Mouse (Mus musculus) midbrain, postnatal 0 days (tissue): ENCODE results near the gene Ncf1. TPM values are rescaled to one million over a fixed set of nuclear protein-coding genes. Genes with fewer than 3 reads are reported as not detected.

Experiments used
- ATAC-seq: fragments of 200-750 bp; cut with Nextera tagmentation; 2 replicates; pipeline ENCODE4 v1.8.0; 2017; ENCODE audit warnings: moderate number of reproducible peaks, mild to moderate bottlenecking, moderate TSS enrichment, moderate library complexity; ENCODE audit not compliant: low FRiP score
- DNase-seq: peaks from one replicate; pipeline ENCODE4 v3.0.0-alpha.2; 2015; ENCODE audit warnings: low spot score
- H3K27ac ChIP-seq: fragments of 300-500 bp; sonication (generic); 2 replicates; pipeline ENCODE4 v1.5.1; 2014; ENCODE audit warnings: low read depth, mild to moderate bottlenecking, low read length, mixed read lengths
- H3K27me3 ChIP-seq: fragments of 300-500 bp; sonication (generic); 2 replicates; pipeline ENCODE4 v1.6.1; 2014; ENCODE audit warnings: low read length, control low read depth, mixed read lengths; ENCODE audit not compliant: insufficient read depth
- H3K36me3 ChIP-seq: fragments of 300-500 bp; sonication (generic); 2 replicates; pipeline ENCODE4 v1.6.1; 2014; ENCODE audit warnings: low read length, control low read depth, mixed read lengths; ENCODE audit not compliant: insufficient read depth
- H3K4me1 ChIP-seq: fragments of 300-500 bp; sonication (generic); 2 replicates; pipeline ENCODE4 v1.6.1; 2014; ENCODE audit warnings: mild to moderate bottlenecking, control low read depth, antibody characterized with exemption, low read length, mixed read lengths; ENCODE audit not compliant: insufficient read depth
- H3K4me2 ChIP-seq: fragments of 300-500 bp; sonication (generic); 2 replicates; pipeline ENCODE4 v1.6.1; 2014; ENCODE audit warnings: low read depth, mild to moderate bottlenecking, low read length, mixed read lengths; ENCODE audit not compliant: poor library complexity, severe bottlenecking
- H3K4me3 ChIP-seq: fragments of 300-500 bp; sonication (generic); 2 replicates; pipeline ENCODE4 v1.5.1; 2014; ENCODE audit warnings: low read depth, mild to moderate bottlenecking, low read length, moderate library complexity
- H3K9ac ChIP-seq: fragments of 300-500 bp; sonication (generic); replicated peaks from 2 replicates; pipeline ENCODE4 v1.6.1; 2014; ENCODE audit warnings: mild to moderate bottlenecking, low read length, moderate library complexity, mixed read lengths; ENCODE audit not compliant: poor library complexity, severe bottlenecking
- H3K9me3 ChIP-seq: fragments of 300-500 bp; sonication (generic); 2 replicates; pipeline ENCODE4 v1.6.1; 2016; ENCODE audit warnings: low read length, control low read depth
- CTCF ChIP-seq: IDR thresholded peaks from 2 replicates; pipeline ENCODE4 v1.5.1; 2016; ENCODE audit warnings: antibody characterized with exemption, mild to moderate bottlenecking
- WGBS: fragments of 180-500 bp; shearing (Covaris S2); extraction: QIAGEN DNeasy Blood & Tissue Kit; methylation state at CpG from one replicate; pipeline ENCODE4 v1.1.7; 2014; 5-methylcytosine and 5-hydroxymethylcytosine counted together
- polyA plus RNA-seq: library from polyadenylated mRNA; unstranded; fragments of >200 nt; fragmentation: Nextera tagmentation; extraction: Ambion mirVana; gene quantifications from 2 replicates; pipeline ENCODE4 v1.2.1, GENCODE M21; 2015
- total RNA-seq: library from RNA; depleted of rRNA; stranded (reverse); fragments of >200 nt; gene quantifications from 2 replicates; pipeline ENCODE4 v1.2.3, GENCODE M21; 2014

Gene Ncf1
- total and polyA plus RNA-seq, 2 experiments from 2014 or later: 2.2 to 4.3 TPM

GRCm38 (mm10) chr5:134260001-134260636 lies 30.7 kb upstream of the Ncf1 start:
- ATAC-seq: no peak
- WGBS: 92% methylated on average over 9 of the region's 9 CpGs
- Histone ChIP-seq H3K9me3 (no peaks in the 10 kb centered on the region), H3K4me2 (no peak overlapping the region), H3K9ac (no peak overlapping the region), H3K36me3 (peaks cover 75% of the 10 kb centered on the region), H3K4me3 (no peak overlapping the region), H3K27ac (no peak overlapping the region), H3K27me3 (no peaks in the 10 kb centered on the region), H3K4me1 (no peaks in the 10 kb centered on the region)
- DNase-seq: no peak
- no peak for TF ChIP-seq CTCF

GRCm38 (mm10) chr5:134258934-134259333 lies 29.5 kb upstream of the Ncf1 start:
- Histone ChIP-seq H3K36me3 (peaks cover 75% of the 10 kb centered on the region), H3K4me3 (no peak overlapping the region), H3K9me3 (no peaks in the 10 kb centered on the region), H3K27me3 (no peaks in the 10 kb centered on the region), H3K27ac (no peak overlapping the region), H3K4me2 (no peak overlapping the region), H3K9ac (no peak overlapping the region), H3K4me1 (no peaks in the 10 kb centered on the region)
- TF ChIP-seq CTCF: no peak
- no peak for ATAC-seq
- DNase-seq: no peak
- WGBS: 96% methylated on average over 2 of the region's 2 CpGs

GRCm38 (mm10) chr5:134258395-134258794 lies 29.0 kb upstream of the Ncf1 start:
- TF ChIP-seq CTCF: no peak
- no peaks in the 10 kb centered on the region for H3K4me1 ChIP-seq
- H3K36me3 ChIP-seq: peaks cover 73% of the 10 kb centered on the region

GRCm38 (mm10) chr5:134257349-134258031 lies 28.1 kb upstream of the Ncf1 start:
- Histone ChIP-seq H3K27ac (no peak overlapping the region), H3K36me3 (peaks cover 73% of the 10 kb centered on the region), H3K4me3 (no peak overlapping the region), H3K9me3 (no peaks in the 10 kb centered on the region), H3K4me2 (no peak overlapping the region), H3K9ac (no peak overlapping the region), H3K4me1 (no peaks in the 10 kb centered on the region), H3K27me3 (no peaks in the 10 kb centered on the region)
- WGBS: 91% methylated on average over 13 of the region's 13 CpGs
- no peak for ATAC-seq
- DNase-seq: no peak
- no peak for TF ChIP-seq CTCF

More at GRCm38 (mm10) chr5:134258395-134258794, 29.0 kb upstream of the Ncf1 start:
- Histone ChIP-seq H3K27ac (no peak overlapping the region), H3K4me3 (no peak overlapping the region), H3K9ac (no peak overlapping the region), H3K4me2 (no peak overlapping the region), H3K9me3 (no peaks in the 10 kb centered on the region), H3K27me3 (no peaks in the 10 kb centered on the region)
- 81% methylated on average over 4 of the region's 4 CpGs for WGBS
- no peak for DNase-seq
- no peak for ATAC-seq

GRCm38 (mm10) chr5:134255294-134255693 lies 25.9 kb upstream of the Ncf1 start:
- ATAC-seq (no peak), DNase-seq (no peak)
- no peak overlapping the region for H3K4me2 ChIP-seq
- no peaks in the 10 kb centered on the region for H3K27me3 ChIP-seq
- WGBS: 91% methylated on average over 10 of the region's 10 CpGs
- H3K9ac ChIP-seq: no peak overlapping the region
- no peaks in the 10 kb centered on the region for H3K9me3 ChIP-seq
- no peak overlapping the region for H3K4me3 ChIP-seq
- no peak for TF ChIP-seq CTCF
- H3K36me3 ChIP-seq: peaks cover 76% of the 10 kb centered on the region
- no peaks in the 10 kb centered on the region for H3K4me1 ChIP-seq
- no peak overlapping the region for H3K27ac ChIP-seq

- peak; percentile 50 for TF ChIP-seq CTCF
- no peaks in the 10 kb centered on the region for H3K9me3 ChIP-seq
- H3K4me2 ChIP-seq: no peak overlapping the region
- no peak overlapping the region for H3K9ac ChIP-seq
- H3K36me3 ChIP-seq: peaks cover 83% of the 10 kb centered on the region
- WGBS: 72% methylated on average over 3 of the region's 3 CpGs
- no peak overlapping the region for H3K4me3 ChIP-seq
- DNase-seq (no peak), ATAC-seq (no peak)
- H3K27me3 ChIP-seq: no peaks in the 10 kb centered on the region
- no peaks in the 10 kb centered on the region for H3K4me1 ChIP-seq
- H3K27ac ChIP-seq: no peak overlapping the region
Measured at GRCm38 (mm10) chr5:134253806-134254205, 24.4 kb upstream of the Ncf1 start.
